Mouse (Mus musculus) cerebellum, adult 2 months (tissue): ENCODE data around the gene Zpr1.

ENCODE experiments used
- CTCF ChIP-seq: fragments of 200-500 bp; IDR thresholded peaks from 2 replicates; pipeline ENCODE4 v1.5.1; 2011; ENCODE audit warnings: low read depth, mild to moderate bottlenecking, control low read depth, low read length, moderate library complexity, borderline replicate concordance; ENCODE audit not compliant: insufficient read depth
- POLR2A ChIP-seq: fragments of 200-500 bp; IDR thresholded peaks from 2 replicates; pipeline ENCODE4 v1.6.1; 2011; ENCODE audit warnings: low read length, control low read depth, borderline replicate concordance; ENCODE audit not compliant: insufficient read depth

DNA sequence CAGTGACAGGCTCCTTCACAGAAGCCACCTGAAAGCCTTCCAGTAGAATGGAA, 37.4 kb upstream of the Zpr1 start, which contains the start of gene Apoc3:
- TF ChIP-seq POLR2A (no peak), CTCF (no peak)
